Mouse (Mus musculus): ENCODE measurements around the gene Actr10. TPM values are rescaled to one million over a fixed set of nuclear protein-coding genes. Genes with fewer than 3 reads are reported as not detected.

The Actr10 gene
- polyA plus RNA-seq, 1 experiment from 2014 or later: 181 TPM

- Histone ChIP-seq H3K9ac (ENCODE audit: low read depth, low read length) (no peak overlapping the region), H3K4me2 (replicated peaks; ENCODE audit: low read depth) (no peak overlapping the region), H3K27me3 (replicated peaks; ENCODE audit: control insufficient read depth, insufficient read depth, low read length) (no peaks in the 10 kb centered on the region), H3K4me1 (replicated peaks; ENCODE audit: control insufficient read depth, insufficient read depth, low read length) (no peaks in the 10 kb centered on the region), H3K4me3 (ENCODE audit: low read depth, low read length) (no peak overlapping the region), H3K27ac (ENCODE audit: low read depth, low read length) (no peak overlapping the region), H3K9me3 (ENCODE audit: control insufficient read depth) (no peaks in the 10 kb centered on the region), H3K36me3 (ENCODE audit: control insufficient read depth, insufficient read depth) (peaks cover 25% of the 10 kb centered on the region; the same call in 1 of the 2 replicates)
- ATAC-seq: no peak
- TF ChIP-seq CTCF (IDR thresholded peaks at IDR 0.05; ENCODE audit: low read depth): peak; percentile 43
- 87% methylated on average over 8 of the region's 8 CpGs for WGBS
These were observed 39.2 kb upstream of the Actr10 start for GRCm38 (mm10) chr12:70898450-70898849.

- Histone ChIP-seq H3K27ac (ENCODE audit: low read depth, low read length) (no peak overlapping the region), H3K9me3 (ENCODE audit: control insufficient read depth) (no peaks in the 10 kb centered on the region), H3K4me2 (replicated peaks; ENCODE audit: low read depth) (no peak overlapping the region), H3K4me3 (ENCODE audit: low read depth, low read length) (no peak overlapping the region), H3K9ac (ENCODE audit: low read depth, low read length) (no peak overlapping the region), H3K27me3 (replicated peaks; ENCODE audit: control insufficient read depth, insufficient read depth, low read length) (no peaks in the 10 kb centered on the region), H3K4me1 (replicated peaks; ENCODE audit: control insufficient read depth, insufficient read depth, low read length) (no peaks in the 10 kb centered on the region), H3K36me3 (ENCODE audit: control insufficient read depth, insufficient read depth) (no peaks in the 10 kb centered on the region)
- no peak for TF ChIP-seq CTCF (IDR thresholded peaks at IDR 0.05; ENCODE audit: low read depth)
- 91% methylated on average over 10 of the region's 10 CpGs for WGBS
- no peak for ATAC-seq
These were observed 33.2 kb upstream of the Actr10 start for GRCm38 (mm10) chr12:70904471-70904870.

- WGBS: 55% methylated on average over 9 of the region's 9 CpGs
- Histone ChIP-seq H3K27ac (ENCODE audit: low read depth, low read length) (no peak overlapping the region), H3K27me3 (replicated peaks; ENCODE audit: control insufficient read depth, insufficient read depth, low read length) (no peaks in the 10 kb centered on the region), H3K4me1 (replicated peaks; ENCODE audit: control insufficient read depth, insufficient read depth, low read length) (no peaks in the 10 kb centered on the region), H3K9me3 (ENCODE audit: control insufficient read depth) (no peaks in the 10 kb centered on the region), H3K36me3 (ENCODE audit: control insufficient read depth, insufficient read depth) (no peaks in the 10 kb centered on the region), H3K9ac (ENCODE audit: low read depth, low read length) (no peak overlapping the region), H3K4me3 (ENCODE audit: low read depth, low read length) (no peak overlapping the region), H3K4me2 (replicated peaks; ENCODE audit: low read depth) (no peak overlapping the region)
- ATAC-seq: no peak
- TF ChIP-seq CTCF (IDR thresholded peaks at IDR 0.05; ENCODE audit: low read depth): no peak
These were observed 30.8 kb upstream of the Actr10 start for GRCm38 (mm10) chr12:70906867-70907266.

GRCm38 (mm10) chr12:70907651-70908050 is 30.0 kb upstream of the Actr10 start:
- Histone ChIP-seq H3K4me1 (replicated peaks; ENCODE audit: control insufficient read depth, insufficient read depth, low read length) (no peaks in the 10 kb centered on the region), H3K4me2 (replicated peaks; ENCODE audit: low read depth) (no peak overlapping the region), H3K36me3 (ENCODE audit: control insufficient read depth, insufficient read depth) (no peaks in the 10 kb centered on the region), H3K4me3 (ENCODE audit: low read depth, low read length) (no peak overlapping the region), H3K9ac (ENCODE audit: low read depth, low read length) (no peak overlapping the region), H3K9me3 (ENCODE audit: control insufficient read depth) (no peaks in the 10 kb centered on the region), H3K27ac (ENCODE audit: low read depth, low read length) (no peak overlapping the region), H3K27me3 (replicated peaks; ENCODE audit: control insufficient read depth, insufficient read depth, low read length) (no peaks in the 10 kb centered on the region)
- no peak for ATAC-seq
- 88% methylated on average over 11 of the region's 11 CpGs for WGBS
- TF ChIP-seq CTCF (IDR thresholded peaks at IDR 0.05; ENCODE audit: low read depth): no peak

GRCm38 (mm10) chr12:70908076-70908475 is 29.6 kb upstream of the Actr10 start:
- 68% methylated on average over 4 of the region's 4 CpGs for WGBS
- H3K27me3 ChIP-seq (replicated peaks; ENCODE audit: control insufficient read depth, insufficient read depth, low read length): no peaks in the 10 kb centered on the region
- no peak overlapping the region for H3K9ac ChIP-seq (ENCODE audit: low read depth, low read length)
- no peak overlapping the region for H3K4me3 ChIP-seq (ENCODE audit: low read depth, low read length)
- no peak overlapping the region for H3K4me2 ChIP-seq (replicated peaks; ENCODE audit: low read depth)
- no peaks in the 10 kb centered on the region for H3K4me1 ChIP-seq (replicated peaks; ENCODE audit: control insufficient read depth, insufficient read depth, low read length)
- H3K9me3 ChIP-seq (ENCODE audit: control insufficient read depth): no peaks in the 10 kb centered on the region
- no peaks in the 10 kb centered on the region for H3K36me3 ChIP-seq (ENCODE audit: control insufficient read depth, insufficient read depth)
- TF ChIP-seq CTCF (IDR thresholded peaks at IDR 0.05; ENCODE audit: low read depth): no peak
- no peak overlapping the region for H3K27ac ChIP-seq (ENCODE audit: low read depth, low read length)
- ATAC-seq: no peak

- no peak overlapping the region for H3K27ac ChIP-seq (ENCODE audit: low read depth, low read length)
- H3K36me3 ChIP-seq (ENCODE audit: control insufficient read depth, insufficient read depth): no peaks in the 10 kb centered on the region
- no peak overlapping the region for H3K9ac ChIP-seq (ENCODE audit: low read depth, low read length)
- no peak overlapping the region for H3K4me2 ChIP-seq (replicated peaks; ENCODE audit: low read depth)
- H3K4me3 ChIP-seq (ENCODE audit: low read depth, low read length): no peak overlapping the region
- H3K9me3 ChIP-seq (ENCODE audit: control insufficient read depth): no peaks in the 10 kb centered on the region
- no peaks in the 10 kb centered on the region for H3K4me1 ChIP-seq (replicated peaks; ENCODE audit: control insufficient read depth, insufficient read depth, low read length)
- peak; percentile 35; the same call in 1 of the 2 replicates for ATAC-seq
- 8% methylated on average over 9 of the region's 9 CpGs for WGBS
- H3K27me3 ChIP-seq (replicated peaks; ENCODE audit: control insufficient read depth, insufficient read depth, low read length): no peaks in the 10 kb centered on the region
- TF ChIP-seq CTCF (IDR thresholded peaks at IDR 0.05; ENCODE audit: low read depth): peak; percentile 91
These were observed 27.4 kb upstream of the Actr10 start for GRCm38 (mm10) chr12:70910241-70910720.

GRCm38 (mm10) chr12:70911029-70911428 is 26.6 kb upstream of the Actr10 start:
- H3K4me1 ChIP-seq (replicated peaks; ENCODE audit: control insufficient read depth, insufficient read depth, low read length): no peaks in the 10 kb centered on the region
- no peaks in the 10 kb centered on the region for H3K9me3 ChIP-seq (ENCODE audit: control insufficient read depth)
- 0 out of 2 replicates have a peak overlapping the region, but pooled peaks have one; percentile 0 for H3K4me2 ChIP-seq (replicated peaks; ENCODE audit: low read depth)
- no peak overlapping the region for H3K27ac ChIP-seq (ENCODE audit: low read depth, low read length)
- WGBS: 9% methylated on average over 5 of the region's 5 CpGs
- no peaks in the 10 kb centered on the region for H3K36me3 ChIP-seq (ENCODE audit: control insufficient read depth, insufficient read depth)
- H3K9ac ChIP-seq (ENCODE audit: low read depth, low read length): no peak overlapping the region
- no peaks in the 10 kb centered on the region for H3K27me3 ChIP-seq (replicated peaks; ENCODE audit: control insufficient read depth, insufficient read depth, low read length)
- TF ChIP-seq CTCF (IDR thresholded peaks at IDR 0.05; ENCODE audit: low read depth): peak; percentile 97
- no peak overlapping the region for H3K4me3 ChIP-seq (ENCODE audit: low read depth, low read length)
- peak; percentile 54; the same call in 1 of the 2 replicates for ATAC-seq
